Mouse (Mus musculus) heart, adult 18-20 months (tissue): ENCODE data around the gene Hnrnpr. TPM values are rescaled to one million over a fixed set of nuclear protein-coding genes. Genes with fewer than 3 reads are reported as not detected.

Source experiments
- DNase-seq, 2 experiments: peaks; one replicate each; pipeline ENCODE4 v3.0.0; 2021 to 2022; ENCODE audit warnings: mixed read lengths in 1 of 2
- total RNA-seq, 2 experiments: library from RNA; stranded (reverse); gene quantifications; 2 replicates each; pipeline ENCODE4 v1.2.3; 2021

Gene Hnrnpr
- total RNA-seq, 2 experiments from 2014 or later, result 41.9 to 46.0 TPM

DNA sequence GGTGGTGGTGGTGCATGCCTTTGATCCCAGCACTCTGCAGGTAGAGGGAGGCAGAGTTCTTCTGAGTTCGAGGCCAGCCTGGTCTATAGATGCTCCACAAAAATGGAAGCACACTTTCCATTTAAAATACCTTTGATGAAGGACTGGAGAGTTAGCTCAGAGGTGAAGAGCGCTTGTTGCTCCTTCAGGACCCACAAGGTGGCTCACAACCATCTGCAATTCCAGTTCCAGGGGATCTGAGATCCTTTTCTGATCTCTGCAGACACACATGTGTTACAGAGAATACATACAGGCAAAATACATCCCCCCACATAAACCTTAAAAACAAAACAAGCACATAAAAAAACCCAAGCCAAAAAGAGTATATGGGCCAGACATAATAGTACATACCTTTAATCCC is 2.4 kb upstream of the Hnrnpr start:
- no peak for DNase-seq

GRCm38 (mm10) chr4:136309780-136310179 is 962 bp upstream of the Hnrnpr start:
- peak; percentile 58 to 66 for DNase-seq

GRCm38 (mm10) chr4:136311042-136311999 is 579 bp downstream of the Hnrnpr start:
- DNase-seq, result peak; percentile 54 to 63

- DNase-seq, result no peak
Measured at GRCm38 (mm10) chr4:136312616-136313015, 1.9 kb downstream of the Hnrnpr start.

DNA sequence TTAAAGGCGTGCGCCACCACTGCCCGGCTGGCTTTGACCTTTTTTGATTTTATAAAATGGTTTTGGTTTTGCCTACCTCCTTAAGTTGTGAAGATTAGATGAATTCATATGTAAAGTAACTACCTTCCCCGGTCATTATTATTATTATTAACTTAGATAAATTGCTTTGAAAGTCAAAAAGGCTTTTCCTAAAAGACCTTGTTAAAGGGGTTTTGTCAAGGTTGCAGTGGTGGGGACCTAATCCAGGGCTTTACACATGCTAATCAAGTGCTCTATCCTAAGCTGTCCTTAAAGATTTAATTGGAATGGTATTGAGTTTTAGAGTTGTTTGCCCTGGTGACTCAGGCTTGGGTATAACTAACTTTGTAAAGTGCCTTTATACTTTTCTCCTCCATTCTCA is 6.9 kb downstream of the Hnrnpr start:
- DNase-seq, result no peak

- DNase-seq, result no peak
Measured at GRCm38 (mm10) chr4:136320016-136320415, 9.3 kb downstream of the Hnrnpr start.

- peak; percentile 51 to 56 for DNase-seq
Measured at GRCm38 (mm10) chr4:136324226-136324625, 13.5 kb downstream of the Hnrnpr start.

DNA sequence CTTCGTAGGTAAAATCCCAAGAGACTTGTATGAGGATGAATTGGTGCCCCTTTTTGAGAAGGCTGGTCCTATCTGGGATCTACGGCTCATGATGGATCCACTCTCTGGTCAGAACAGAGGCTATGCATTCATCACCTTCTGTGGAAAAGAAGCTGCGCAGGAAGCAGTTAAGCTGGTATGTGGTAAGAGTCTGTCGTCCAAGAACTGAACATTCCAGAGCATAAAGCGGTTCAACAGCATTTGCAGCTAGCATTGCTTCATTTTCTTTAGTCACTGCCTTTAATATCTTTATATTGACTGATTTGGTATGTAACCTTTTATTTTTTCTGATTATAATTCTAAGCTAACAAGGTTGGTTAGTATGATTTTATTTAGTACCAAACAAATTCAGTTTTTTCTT is 16.5 kb downstream of the Hnrnpr start:
- DNase-seq, result no peak

DNA sequence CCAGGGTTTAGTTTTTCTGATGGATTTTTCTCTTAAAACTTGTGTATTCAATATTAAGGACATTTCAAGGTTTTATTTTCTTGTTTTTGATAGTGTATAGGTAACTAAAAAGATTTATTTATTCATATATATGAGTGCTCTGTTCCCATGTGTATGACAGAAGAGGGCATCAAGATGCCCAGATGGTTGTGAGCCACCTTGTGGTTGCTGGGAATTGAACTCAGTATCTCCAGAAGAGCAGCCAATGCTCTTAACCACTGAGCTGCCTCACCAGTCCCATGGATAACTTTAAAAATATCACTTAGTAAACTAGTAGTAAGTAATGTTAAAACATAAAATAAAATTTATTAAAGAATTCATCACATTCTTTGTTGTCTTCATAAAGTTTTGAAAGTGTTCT is 17.4 kb downstream of the Hnrnpr start:
- DNase-seq, result no peak

- no peak for DNase-seq
Measured at GRCm38 (mm10) chr4:136331709-136332108, 21.0 kb downstream of the Hnrnpr start.

DNA sequence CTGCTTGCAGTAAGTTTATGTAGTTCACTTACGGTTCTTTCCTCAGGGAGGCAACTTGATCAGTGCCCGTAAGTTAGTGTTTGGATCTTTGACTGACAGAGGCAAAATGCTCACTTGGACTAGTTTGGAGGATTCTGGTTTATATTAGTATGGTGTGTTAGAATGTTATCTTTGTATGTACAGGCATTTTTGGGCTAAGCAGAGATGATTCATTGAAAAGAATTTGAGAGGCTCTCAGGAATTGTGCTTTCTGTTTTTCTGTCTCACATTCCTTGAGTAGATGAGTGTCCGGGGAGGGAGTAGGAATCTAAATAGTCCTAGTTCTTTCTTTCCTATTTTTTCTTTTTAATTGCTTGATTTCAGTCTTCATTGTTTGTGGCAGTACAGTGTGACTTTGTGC is 22.4 kb downstream of the Hnrnpr start:
- DNase-seq, result no peak

- DNase-seq, result no peak
Measured at GRCm38 (mm10) chr4:136335065-136335464, 24.3 kb downstream of the Hnrnpr start.

DNA sequence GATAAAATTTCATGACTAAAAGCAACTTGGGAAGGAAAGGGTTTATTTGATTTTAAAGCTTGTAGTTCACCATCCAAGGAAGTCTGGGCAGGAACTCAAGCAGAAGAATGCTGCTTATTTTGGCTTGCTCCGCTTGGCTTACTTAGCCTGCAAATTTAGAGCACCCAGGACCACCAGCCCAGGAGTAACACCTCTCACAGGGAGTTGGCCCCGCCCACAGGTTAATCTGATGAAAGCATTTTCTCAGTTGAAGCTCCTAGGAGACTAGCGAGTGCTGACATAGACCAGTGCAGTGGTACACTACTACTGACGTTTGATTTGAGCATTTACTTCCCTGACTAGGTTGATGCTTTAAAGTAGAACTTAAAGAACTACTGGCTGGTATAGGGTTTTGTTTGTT is 26.4 kb downstream of the Hnrnpr start:
- DNase-seq, result no peak

DNA sequence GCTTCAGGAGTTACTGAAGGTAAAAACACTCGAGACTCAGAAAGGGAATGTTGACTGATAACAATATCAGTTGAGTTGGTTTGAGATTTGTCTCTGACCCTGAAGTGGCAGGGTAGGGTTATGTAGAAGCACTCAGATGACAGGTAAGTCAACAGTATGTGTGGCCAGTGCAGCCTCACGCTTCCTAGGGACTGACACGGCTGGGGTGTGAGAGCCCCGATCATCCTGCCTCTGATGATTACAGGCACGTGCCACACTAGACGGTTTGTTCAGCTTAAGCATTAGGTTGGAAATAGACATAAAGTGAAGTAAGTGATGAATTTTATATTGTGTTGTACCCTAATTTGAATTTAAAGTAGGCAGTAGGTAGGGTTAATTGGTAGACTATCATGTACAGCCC is 38.9 kb downstream of the Hnrnpr start:
- DNase-seq, result no peak

DNA sequence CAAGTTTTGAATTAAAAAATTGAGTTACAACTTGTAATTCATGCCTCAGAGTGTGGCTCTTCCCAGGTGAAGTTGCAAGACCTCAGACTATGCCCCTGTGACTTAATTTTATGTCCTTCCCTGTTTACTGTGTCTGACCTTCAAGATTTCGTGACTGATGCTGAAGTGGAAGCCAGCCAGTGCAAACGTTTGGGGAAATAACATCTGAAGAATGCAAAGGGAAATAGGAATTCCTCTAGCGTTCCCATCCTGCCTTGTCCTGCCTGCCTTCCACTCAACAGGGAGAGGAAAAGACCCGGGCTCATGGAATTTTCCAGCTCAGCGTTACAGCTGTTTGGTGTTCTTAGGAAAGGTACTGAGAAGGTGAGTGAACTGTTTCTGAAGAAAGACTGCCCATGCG is 46.3 kb downstream of the Hnrnpr start:
- no peak for DNase-seq

DNA sequence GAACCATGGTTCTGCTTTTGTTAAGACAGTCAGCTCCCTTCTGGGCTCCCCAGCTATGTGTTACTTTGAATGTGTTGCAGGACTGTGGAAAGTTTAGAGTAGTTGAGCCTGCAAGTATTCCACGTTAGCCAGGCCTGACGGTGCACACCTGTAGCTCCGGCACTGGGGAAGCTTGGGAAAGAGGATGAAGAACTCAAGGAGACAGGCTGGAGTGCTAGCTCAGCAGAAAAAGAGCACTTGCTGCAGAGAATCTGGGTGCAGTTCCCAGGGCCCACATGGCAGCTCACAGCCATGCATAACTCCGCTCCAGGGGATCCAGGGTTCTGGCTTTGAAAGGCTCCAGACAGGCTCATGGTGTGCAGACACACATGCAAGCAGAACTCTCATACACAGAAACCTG is 46.7 kb downstream of the Hnrnpr start:
- no peak for DNase-seq

DNA sequence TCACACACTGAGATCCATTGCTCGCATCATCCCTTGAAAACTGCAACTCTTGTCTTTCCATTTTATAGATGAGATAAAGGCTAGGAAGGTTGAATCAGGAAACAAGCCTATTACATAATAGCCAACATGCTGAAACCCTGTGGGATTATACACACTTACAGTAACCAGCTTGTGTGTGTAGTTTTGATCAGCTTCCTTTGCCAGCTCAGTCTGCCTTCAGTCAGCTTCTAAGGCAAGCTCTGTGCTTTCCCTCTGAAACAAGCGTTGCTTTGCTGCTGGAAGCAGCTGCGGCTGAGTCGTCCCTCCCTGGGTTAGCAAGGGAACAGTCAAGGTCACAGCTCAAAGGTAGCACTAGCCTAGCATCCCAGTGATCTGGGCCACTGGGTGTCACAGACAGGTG is 57.1 kb downstream of the Hnrnpr start:
- DNase-seq, result no peak

- peak; percentile 40 to 79 for DNase-seq
Measured at GRCm38 (mm10) chr4:136369727-136370126, 59.0 kb downstream of the Hnrnpr start.

DNA sequence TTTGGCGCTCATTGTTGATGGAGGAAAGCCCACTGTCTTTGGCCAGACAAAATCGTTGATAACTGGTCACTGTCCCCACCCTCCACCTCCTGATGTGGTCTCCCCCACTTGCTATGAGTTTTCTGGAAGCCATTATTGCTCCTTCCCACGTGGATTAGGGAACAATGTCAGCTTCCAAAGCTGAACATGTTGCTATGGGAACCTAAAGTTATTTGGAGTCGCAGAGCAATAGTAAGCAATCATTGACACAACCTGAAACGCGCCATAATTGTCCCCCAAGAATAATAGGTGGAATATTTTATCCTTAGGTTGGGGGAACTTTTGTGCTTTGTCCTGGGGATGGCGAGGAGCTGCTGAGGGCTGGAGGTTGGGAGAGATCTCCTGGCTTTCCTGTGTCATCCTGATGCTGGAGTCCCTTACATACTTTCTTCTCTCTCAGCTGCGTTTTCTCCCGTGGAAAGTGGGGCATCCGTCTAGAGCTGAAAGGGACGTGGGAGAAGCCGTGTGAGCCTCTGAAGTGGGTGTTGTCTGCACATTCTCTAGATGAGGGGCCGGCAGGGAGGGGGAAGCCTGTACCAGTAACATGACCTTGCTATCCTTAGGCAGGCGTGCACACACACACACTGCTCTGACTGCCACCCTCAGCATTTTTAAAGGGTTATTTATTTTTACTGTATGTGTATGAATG is 62.9 kb downstream of the Hnrnpr start:
- no peak for DNase-seq

DNA sequence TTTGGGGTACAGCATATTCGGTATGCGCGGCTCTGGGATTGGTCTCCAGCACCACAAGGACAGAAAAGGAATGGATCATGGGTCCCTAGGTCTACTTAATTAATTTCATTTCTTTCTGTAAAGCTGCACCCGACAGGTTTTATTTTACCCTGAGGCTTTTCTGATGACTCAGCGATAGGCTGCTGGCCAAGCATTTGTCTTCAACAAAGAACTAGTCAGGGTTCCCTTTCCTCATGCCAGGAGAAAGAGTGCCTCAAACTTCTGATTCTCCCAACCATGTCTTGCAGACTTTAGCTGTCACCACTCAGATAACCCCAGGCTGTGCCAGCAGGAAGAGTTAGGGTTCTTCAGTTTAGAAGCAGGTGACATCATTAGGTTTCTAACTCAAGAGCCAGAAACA is 66.3 kb downstream of the Hnrnpr start:
- DNase-seq, result no peak

DNA sequence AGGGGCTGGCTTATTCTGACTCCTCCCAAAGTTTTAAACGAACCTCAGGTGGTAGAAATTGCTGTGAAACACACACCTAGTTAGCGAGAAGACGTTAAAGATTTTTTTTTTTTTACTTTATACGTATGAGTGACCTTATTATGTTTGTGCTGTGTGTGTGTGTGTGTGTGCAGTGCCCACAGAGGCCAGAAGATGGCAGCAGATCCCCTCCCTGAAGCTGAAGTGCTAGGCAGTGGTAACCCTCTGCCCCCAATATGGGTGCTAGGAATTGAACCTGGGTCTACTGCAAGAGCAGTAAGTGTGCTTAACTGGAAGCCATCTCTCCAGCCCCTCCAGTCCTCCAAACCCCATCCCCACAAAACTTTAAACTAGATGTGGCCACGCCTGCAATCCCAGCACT is 72.3 kb downstream of the Hnrnpr start:
- no peak for DNase-seq

DNA sequence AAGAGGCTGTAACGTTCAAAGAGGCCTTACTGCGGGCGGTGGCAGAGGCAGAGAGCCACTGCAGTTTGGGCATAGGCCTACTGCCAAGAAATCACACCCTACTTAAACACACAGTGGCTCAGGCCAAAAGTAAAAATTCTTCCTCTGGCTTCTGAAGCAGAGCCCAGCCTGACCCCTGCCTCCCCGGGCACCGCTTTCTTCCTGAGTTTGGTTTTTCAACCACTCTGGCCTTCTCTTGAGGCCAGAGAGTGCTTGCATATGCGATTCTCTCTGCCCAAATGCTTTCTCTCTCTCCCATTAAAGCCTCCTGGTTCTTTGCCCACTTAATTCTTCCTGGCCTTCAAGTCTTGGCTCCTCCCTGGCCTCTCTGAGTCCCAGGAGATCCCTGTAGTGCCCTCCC is 73.1 kb downstream of the Hnrnpr start:
- no peak for DNase-seq

- no peak for DNase-seq
Measured at GRCm38 (mm10) chr4:136387261-136387660, 76.5 kb downstream of the Hnrnpr start.

- DNase-seq, result no peak
Measured at GRCm38 (mm10) chr4:136401806-136402205, 91.1 kb downstream of the Hnrnpr start.
